Mouse (Mus musculus): Measurements from ENCODE around the gene Pnkp. TPM values are rescaled to one million over a fixed set of nuclear protein-coding genes. Genes with fewer than 3 reads are reported as not detected.
A peak's percentile ranks its signal among the peaks of the same experiment; 100 is the strongest.

The Pnkp gene
- polyA plus RNA-seq, 1 experiment from 2014 or later, result 39.8 TPM

GRCm38 (mm10) chr7:44818164-44818563 lies 38.8 kb upstream of the Pnkp start:
- H3K36me3 ChIP-seq (replicated peaks), result peaks cover 64% of the 10 kb centered on the region
- H3K27ac ChIP-seq, result peak overlapping the region; percentile 99
- H3K4me3 ChIP-seq, result peak overlapping the region; percentile 90
- no peaks in the 10 kb centered on the region for H3K9me3 ChIP-seq
- WGBS, result 71% methylated on average over 2 of the region's 2 CpGs
- DNase-seq (ENCODE audit: extremely low spot score, low spot score), result no peak
- H3K4me1 ChIP-seq, result peaks cover 69% of the 10 kb centered on the region
- H3K27me3 ChIP-seq (ENCODE audit: poor library complexity, severe bottlenecking), result no peaks in the 10 kb centered on the region

- H3K4me3 ChIP-seq, result peak overlapping the region; percentile 90
- no peaks in the 10 kb centered on the region for H3K27me3 ChIP-seq (ENCODE audit: poor library complexity, severe bottlenecking)
- DNase-seq (ENCODE audit: extremely low spot score, low spot score), result no peak
- H3K9me3 ChIP-seq, result no peaks in the 10 kb centered on the region
- H3K4me1 ChIP-seq, result peaks cover 75% of the 10 kb centered on the region
- peak overlapping the region; percentile 99 for H3K27ac ChIP-seq
- 58% methylated on average over 6 of the region's 6 CpGs for WGBS
- peaks cover 58% of the 10 kb centered on the region for H3K36me3 ChIP-seq (replicated peaks)
These were observed 38.1 kb upstream of the Pnkp start for GRCm38 (mm10) chr7:44818751-44819235.

- Histone ChIP-seq H3K27me3 (ENCODE audit: poor library complexity, severe bottlenecking) (no peaks in the 10 kb centered on the region), H3K4me1 (peaks cover 77% of the 10 kb centered on the region), H3K9me3 (no peaks in the 10 kb centered on the region), H3K27ac (peak overlapping the region; percentile 99), H3K4me3 (peak overlapping the region; percentile 90), H3K36me3 (replicated peaks) (peaks cover 52% of the 10 kb centered on the region)
- DNase-seq (ENCODE audit: extremely low spot score, low spot score), result no peak
- 97% methylated on average over 2 of the region's 2 CpGs for WGBS
These were observed 37.5 kb upstream of the Pnkp start for GRCm38 (mm10) chr7:44819391-44819790.

GRCm38 (mm10) chr7:44819863-44820262 lies 37.1 kb upstream of the Pnkp start:
- Histone ChIP-seq H3K27ac (no peak overlapping the region), H3K4me3 (peak overlapping the region; percentile 90), H3K9me3 (no peaks in the 10 kb centered on the region), H3K27me3 (ENCODE audit: poor library complexity, severe bottlenecking) (no peaks in the 10 kb centered on the region), H3K36me3 (replicated peaks) (peaks cover 47% of the 10 kb centered on the region), H3K4me1 (peaks cover 77% of the 10 kb centered on the region)
- WGBS, result 75% methylated on average over 5 of the region's 5 CpGs
- no peak for DNase-seq (ENCODE audit: extremely low spot score, low spot score)

GRCm38 (mm10) chr7:44820525-44820924 lies 36.4 kb upstream of the Pnkp start:
- Histone ChIP-seq H3K9me3 (no peaks in the 10 kb centered on the region), H3K27me3 (ENCODE audit: poor library complexity, severe bottlenecking) (no peaks in the 10 kb centered on the region), H3K4me1 (peaks cover 72% of the 10 kb centered on the region), H3K4me3 (peak overlapping the region; percentile 90; the same call in 1 of the 2 replicates), H3K36me3 (replicated peaks) (peaks cover 50% of the 10 kb centered on the region), H3K27ac (no peak overlapping the region)
- 90% methylated on average over 3 of the region's 3 CpGs for WGBS
- DNase-seq (ENCODE audit: extremely low spot score, low spot score), result no peak

GRCm38 (mm10) chr7:44821666-44822448 lies 35.1 kb upstream of the Pnkp start:
- Histone ChIP-seq H3K36me3 (replicated peaks) (peaks cover 63% of the 10 kb centered on the region), H3K4me1 (peaks cover 72% of the 10 kb centered on the region), H3K4me3 (peak overlapping the region; percentile 6; the same call in 1 of the 2 replicates), H3K27me3 (ENCODE audit: poor library complexity, severe bottlenecking) (no peaks in the 10 kb centered on the region), H3K9me3 (no peaks in the 10 kb centered on the region), H3K27ac (no peak overlapping the region)
- WGBS, result 87% methylated on average over 7 of the region's 7 CpGs
- no peak for DNase-seq (ENCODE audit: extremely low spot score, low spot score)

- no peak for DNase-seq (ENCODE audit: extremely low spot score, low spot score)
These were observed 33.5 kb upstream of the Pnkp start for GRCm38 (mm10) chr7:44823409-44823808.

GRCm38 (mm10) chr7:44824872-44825271 lies 32.1 kb upstream of the Pnkp start:
- H3K9me3 ChIP-seq, result no peaks in the 10 kb centered on the region
- 35% methylated on average over 3 of the region's 3 CpGs for WGBS
- peaks cover 73% of the 10 kb centered on the region for H3K36me3 ChIP-seq (replicated peaks)
- no peak overlapping the region for H3K27ac ChIP-seq
- H3K27me3 ChIP-seq (ENCODE audit: poor library complexity, severe bottlenecking), result no peaks in the 10 kb centered on the region
- H3K4me3 ChIP-seq, result no peak overlapping the region
- DNase-seq (ENCODE audit: extremely low spot score, low spot score), result peak; percentile 68
- peaks cover 45% of the 10 kb centered on the region for H3K4me1 ChIP-seq

More at GRCm38 (mm10) chr7:44823409-44823808, 33.5 kb upstream of the Pnkp start:
- Histone ChIP-seq H3K36me3 (replicated peaks) (peaks cover 73% of the 10 kb centered on the region), H3K4me1 (peaks cover 59% of the 10 kb centered on the region), H3K27me3 (ENCODE audit: poor library complexity, severe bottlenecking) (no peaks in the 10 kb centered on the region), H3K9me3 (no peaks in the 10 kb centered on the region), H3K4me3 (no peak overlapping the region), H3K27ac (no peak overlapping the region)
- 48% methylated on average over 7 of the region's 7 CpGs for WGBS

GRCm38 (mm10) chr7:44826771-44827170 lies 30.2 kb upstream of the Pnkp start:
- no peak overlapping the region for H3K27ac ChIP-seq
- H3K27me3 ChIP-seq (ENCODE audit: poor library complexity, severe bottlenecking), result no peaks in the 10 kb centered on the region
- 89% methylated on average over 3 of the region's 3 CpGs for WGBS
- H3K9me3 ChIP-seq, result no peaks in the 10 kb centered on the region
- H3K4me1 ChIP-seq, result peaks cover 26% of the 10 kb centered on the region
- peaks cover 75% of the 10 kb centered on the region for H3K36me3 ChIP-seq (replicated peaks)
- H3K4me3 ChIP-seq, result no peak overlapping the region
- DNase-seq (ENCODE audit: extremely low spot score, low spot score), result no peak

GRCm38 (mm10) chr7:44828706-44829105 lies 28.2 kb upstream of the Pnkp start:
- no peaks in the 10 kb centered on the region for H3K9me3 ChIP-seq
- H3K27me3 ChIP-seq (ENCODE audit: poor library complexity, severe bottlenecking), result no peaks in the 10 kb centered on the region
- H3K4me1 ChIP-seq, result peaks cover 13% of the 10 kb centered on the region
- no peak for DNase-seq (ENCODE audit: extremely low spot score, low spot score)
- H3K27ac ChIP-seq, result no peak overlapping the region
- no peak overlapping the region for H3K4me3 ChIP-seq
- 93% methylated on average over 5 of the region's 5 CpGs for WGBS
- H3K36me3 ChIP-seq (replicated peaks), result peaks cover 73% of the 10 kb centered on the region

- Histone ChIP-seq H3K9me3 (no peaks in the 10 kb centered on the region), H3K36me3 (replicated peaks) (peaks cover 47% of the 10 kb centered on the region), H3K4me1 (peaks cover 12% of the 10 kb centered on the region; the same call in 1 of the 2 replicates), H3K4me3 (no peak overlapping the region), H3K27me3 (ENCODE audit: poor library complexity, severe bottlenecking) (0 out of 2 replicates have a peak, but pooled peaks cover 3% of the 10 kb centered on the region), H3K27ac (no peak overlapping the region)
- 85% methylated on average over 4 of the region's 4 CpGs for WGBS
- DNase-seq (ENCODE audit: extremely low spot score, low spot score), result no peak
These were observed 24.2 kb upstream of the Pnkp start for GRCm38 (mm10) chr7:44832763-44833162.

- H3K27ac ChIP-seq, result no peak overlapping the region
- no peak for DNase-seq (ENCODE audit: extremely low spot score, low spot score)
- no peak overlapping the region for H3K4me3 ChIP-seq
- peaks cover 30% of the 10 kb centered on the region for H3K4me1 ChIP-seq
- H3K36me3 ChIP-seq (replicated peaks), result peaks cover 22% of the 10 kb centered on the region
- WGBS, result 92% methylated on average over 1 of the region's 1 CpGs
- peaks cover 30% of the 10 kb centered on the region for H3K27me3 ChIP-seq (ENCODE audit: poor library complexity, severe bottlenecking)
- no peaks in the 10 kb centered on the region for H3K9me3 ChIP-seq
These were observed 21.4 kb upstream of the Pnkp start for GRCm38 (mm10) chr7:44835373-44836015.

GRCm38 (mm10) chr7:44836016-44836404 lies 20.9 kb upstream of the Pnkp start:
- no peak overlapping the region for H3K27ac ChIP-seq
- 64% methylated on average over 3 of the region's 3 CpGs for WGBS
- peaks cover 22% of the 10 kb centered on the region for H3K36me3 ChIP-seq (replicated peaks)
- H3K4me1 ChIP-seq, result peaks cover 34% of the 10 kb centered on the region
- no peak for DNase-seq (ENCODE audit: extremely low spot score, low spot score)
- H3K27me3 ChIP-seq (ENCODE audit: poor library complexity, severe bottlenecking), result peaks cover 35% of the 10 kb centered on the region
- H3K4me3 ChIP-seq, result no peak overlapping the region
- no peaks in the 10 kb centered on the region for H3K9me3 ChIP-seq
